Mouse (Mus musculus): ENCODE measurements around the gene Zfp78. TPM values are rescaled to one million over a fixed set of nuclear protein-coding genes. Genes with fewer than 3 reads are reported as not detected.

The Zfp78 gene
- polyA plus RNA-seq (2021; fragmentation: Nextera tagmentation) = 2.7 and 4.1 TPM in 2 replicates
- long read RNA-seq, experiment 1, transcript Zfp78-204 (5 exons, 3,883 nt) = major isoform, 15 of 30 reads
- long read RNA-seq, experiment 1, partial matches to known transcripts = 3 of 30 reads
- long read RNA-seq, experiment 1, other reads (novel, unspliced or antisense) = 11 of 30 reads
- long read RNA-seq, experiment 2, partial matches to known transcripts = 8 of 16 reads
- long read RNA-seq, experiment 2, other reads (novel, unspliced or antisense) = 2 of 16 reads

DNA sequence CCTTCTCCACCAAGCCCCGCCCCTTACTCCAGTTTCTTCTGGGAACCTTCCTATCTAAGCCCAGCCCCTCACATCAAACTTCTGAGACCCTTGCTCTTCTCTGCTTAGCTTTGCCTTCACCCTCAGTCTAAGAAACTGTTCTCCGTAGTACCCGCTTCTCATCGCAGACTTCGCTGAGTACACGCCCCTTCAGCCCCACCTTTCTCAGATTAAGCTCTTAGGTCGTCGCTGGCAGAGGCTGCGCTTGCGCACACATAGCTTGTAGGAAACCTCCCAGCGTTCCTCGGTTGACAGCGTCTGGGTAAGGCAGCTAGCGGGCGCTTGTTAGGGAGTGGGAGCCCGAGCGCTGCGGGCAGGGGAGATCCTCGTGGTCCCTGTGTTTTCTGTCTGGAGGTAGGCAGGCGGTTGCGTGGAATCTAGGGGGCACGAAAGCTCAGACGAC lies at the start of gene Zfp78:
Gene Zfp78 (plus strand): TSS at position 234 of the 442 bp plus-strand sequence.

DNA sequence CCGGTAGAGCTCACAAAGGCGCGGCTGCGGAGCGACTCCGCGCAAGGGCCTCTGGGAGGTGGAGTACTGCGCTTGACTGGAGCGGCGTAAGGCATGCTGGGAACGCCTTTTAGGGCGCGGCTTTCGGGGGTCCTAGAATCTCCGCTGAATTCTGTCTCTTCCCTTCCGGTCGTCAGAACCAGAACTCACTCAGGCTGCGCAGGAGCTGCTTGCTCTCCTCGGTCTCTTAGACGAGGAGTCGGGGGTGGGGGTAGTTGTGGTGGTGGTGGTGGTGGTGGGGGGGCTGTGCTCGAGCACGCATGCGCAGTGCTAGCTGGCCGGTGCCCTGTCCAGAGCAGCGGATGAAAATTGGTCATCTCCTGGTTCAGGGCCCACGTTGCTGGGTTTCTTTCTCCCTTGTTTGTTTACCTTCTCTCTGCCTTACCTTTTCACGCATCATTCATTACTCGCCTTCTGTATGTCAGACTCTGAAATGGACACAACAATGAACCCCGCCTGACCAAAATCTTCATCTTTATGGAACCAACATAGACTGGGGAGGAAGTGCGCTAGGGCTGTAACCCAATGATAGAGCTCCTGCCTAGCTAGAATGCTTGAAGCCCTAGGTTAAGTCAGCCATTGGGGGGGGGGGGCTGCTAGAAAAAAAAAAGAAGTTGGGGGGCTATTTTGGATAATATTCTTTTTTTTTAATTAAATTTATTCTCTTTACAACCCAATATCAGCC lies 31.7 kb upstream of the Zfp78 start, which contains the start of gene Zfp583:
Gene Zfp583 (minus strand): TSS at position 53 of the 724 bp plus-strand sequence.

DNA sequence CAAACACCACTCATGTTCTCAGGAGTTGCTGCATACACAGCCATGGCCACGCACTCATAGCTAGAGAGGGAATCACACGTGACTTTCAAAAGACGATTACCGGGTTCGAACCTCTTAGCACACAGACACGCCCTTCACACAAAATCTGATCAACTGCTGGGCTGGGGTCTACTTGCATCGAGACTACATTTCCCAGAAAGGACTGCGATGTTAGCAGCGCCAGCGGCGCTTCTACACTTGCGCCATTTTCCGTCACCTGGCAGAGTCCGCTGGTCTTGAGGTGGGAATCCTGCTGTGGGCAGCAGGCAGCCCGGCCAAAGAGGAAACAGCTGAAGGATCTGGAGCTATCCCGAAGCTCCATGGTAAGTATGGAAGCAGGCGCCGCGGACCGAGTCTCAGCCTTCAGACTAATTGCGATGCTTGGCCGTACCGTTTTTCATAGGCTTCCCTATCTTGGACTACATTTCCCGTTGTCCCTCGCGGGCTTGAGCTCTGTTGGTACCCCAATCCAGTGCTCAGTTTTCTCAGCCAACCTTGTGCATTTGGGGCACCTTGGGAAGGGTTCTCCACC lies 19.5 kb upstream of the Zfp78 start, which contains the start of gene Gm3854:
Gene Gm3854 (plus strand): TSS at position 259 of the 571 bp plus-strand sequence.

DNA sequence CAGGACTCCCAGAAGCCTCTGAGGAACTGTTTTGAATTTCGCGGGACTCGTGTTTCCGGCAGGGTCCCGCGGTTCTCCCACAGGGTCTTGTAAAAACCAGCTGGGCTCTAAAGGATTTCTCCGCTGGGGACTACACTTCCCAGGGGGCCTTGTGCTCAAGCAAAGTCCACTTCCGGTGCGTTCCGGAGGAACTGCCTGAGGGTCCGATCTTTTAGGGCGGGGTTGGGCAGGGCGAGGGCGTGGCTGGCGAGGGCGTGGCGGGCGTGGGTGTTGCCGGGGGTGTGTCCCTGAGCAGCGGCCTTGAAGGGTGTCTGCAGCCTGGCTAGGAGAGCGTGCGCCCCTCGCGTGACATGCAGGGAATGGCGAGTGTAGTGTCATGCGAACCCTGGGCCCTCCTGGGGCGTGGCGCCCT lies 20.0 kb downstream of the Zfp78 start, which contains the start of gene Zfp28:
Gene Zfp28 (plus strand): TSS at position 252 of the 412 bp plus-strand sequence.

DNA sequence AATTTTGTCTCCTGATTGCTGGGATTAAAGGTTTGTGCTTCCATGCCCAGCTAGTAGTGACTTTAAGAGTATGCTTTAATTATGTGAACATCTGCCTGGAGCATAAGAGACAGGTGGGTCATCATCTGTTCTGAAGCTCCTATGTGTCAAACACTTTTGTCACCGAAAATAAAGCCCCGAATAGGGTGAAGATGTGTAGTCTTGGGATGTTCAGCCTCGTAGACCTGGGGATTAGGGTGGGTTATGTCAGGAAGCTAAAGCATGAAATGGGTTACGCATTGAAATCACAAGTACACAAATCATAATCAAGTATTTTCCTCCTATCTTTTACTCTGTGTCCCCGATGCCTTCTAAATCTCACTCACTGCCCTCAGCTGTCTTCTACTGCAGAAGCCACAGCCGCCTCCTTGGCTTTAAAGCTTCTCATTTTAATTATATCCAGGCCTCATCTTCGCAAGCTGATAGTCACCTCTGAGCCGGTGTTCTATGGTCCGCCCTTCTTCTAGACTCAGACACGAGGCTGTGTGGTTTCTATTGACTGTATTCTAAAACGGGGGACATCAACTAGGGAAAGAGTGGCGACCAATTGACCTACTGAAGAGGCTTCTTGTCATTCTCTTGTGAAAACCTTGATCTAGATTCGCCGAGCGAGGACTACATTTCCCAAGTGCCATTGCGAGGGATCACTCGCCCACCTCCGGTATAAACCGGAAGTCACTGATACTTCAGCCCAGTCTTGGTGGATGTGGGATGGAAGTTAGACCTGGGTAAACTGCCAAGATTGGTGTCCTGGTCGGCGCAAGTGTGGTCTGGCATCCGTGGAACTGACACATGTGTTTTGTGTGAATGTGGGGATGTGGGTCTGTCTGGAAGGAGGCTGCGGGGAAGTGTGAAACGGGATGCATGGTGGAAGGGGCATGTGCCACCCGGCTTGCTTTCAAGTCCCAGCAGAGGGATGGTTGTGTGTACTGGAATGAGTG lies 35.2 kb downstream of the Zfp78 start, which contains the start of gene Smim17:
Gene Smim17 (plus strand): TSS at position 720 of the 980 bp plus-strand sequence.

DNA sequence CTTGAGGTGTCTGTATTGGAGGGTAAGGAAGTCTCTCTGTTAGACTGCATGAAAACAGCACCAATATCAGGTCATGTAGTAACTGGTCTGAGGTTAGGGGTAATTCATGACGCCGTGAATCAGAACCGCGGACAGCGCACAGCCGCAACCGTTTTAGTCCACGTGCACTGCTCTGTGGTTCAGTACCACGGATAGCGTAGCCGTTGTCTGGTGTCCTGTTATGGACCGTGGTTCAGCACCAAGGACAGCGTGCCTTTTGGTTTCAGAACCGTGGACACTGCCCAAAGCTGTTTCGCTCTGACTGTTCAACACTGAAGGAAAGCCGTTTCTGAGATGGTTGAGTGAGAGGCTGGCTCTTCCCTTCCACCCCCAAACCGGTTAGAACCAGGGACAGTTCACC lies 47.0 kb downstream of the Zfp78 start, which contains the start of gene Gm20715:
Gene Gm20715 (plus strand): TSS at position 235 of the 400 bp plus-strand sequence.

Other genes with a start within 250 kb of the Zfp78 start
- 9.8 and 15.7 TPM in 2 replicates for gene Zfp787, start 207.3 kb upstream of the Zfp78 start, polyA plus RNA-seq (2021; fragmentation: Nextera tagmentation)
- 39.0 and 51.1 TPM in 2 replicates for gene Zfp444, start 191.1 kb upstream of the Zfp78 start, polyA plus RNA-seq (2021; fragmentation: Nextera tagmentation)
- not detected in 2 replicates for gene Galp, start 166.2 kb upstream of the Zfp78 start, polyA plus RNA-seq (2021; fragmentation: Nextera tagmentation)
- gene Zscan5b, start 141.0 kb upstream of the Zfp78 start, polyA plus RNA-seq (2021; fragmentation: Nextera tagmentation) = not detected in 2 replicates
- gene Epp13, start 110.6 kb upstream of the Zfp78 start, polyA plus RNA-seq (2021; fragmentation: Nextera tagmentation) = not detected in 2 replicates
- gene Zfp667, start 76.7 kb upstream of the Zfp78 start, polyA plus RNA-seq (2021; fragmentation: Nextera tagmentation) = 7.6 and 11.4 TPM in 2 replicates
- 5.6 and 6.3 TPM in 2 replicates for gene Zfp583, start 32.0 kb upstream of the Zfp78 start, polyA plus RNA-seq (2021; fragmentation: Nextera tagmentation)
- 1.5 and 2.5 TPM in 2 replicates for gene Gm3854, start 19.5 kb upstream of the Zfp78 start, polyA plus RNA-seq (2021; fragmentation: Nextera tagmentation)
- gene Zfp28, start 20.0 kb downstream of the Zfp78 start, polyA plus RNA-seq (2021; fragmentation: Nextera tagmentation) = 3.2 and 6.0 TPM in 2 replicates
- gene Smim17, start 35.4 kb downstream of the Zfp78 start, polyA plus RNA-seq (2021; fragmentation: Nextera tagmentation) = 4.0 and 5.4 TPM in 2 replicates
- gene Gm20715, start 47.0 kb downstream of the Zfp78 start, polyA plus RNA-seq (2021; fragmentation: Nextera tagmentation) = 0.09 TPM in 1 of 2 replicates, not detected in the other
- 1.1 and 1.2 TPM in 2 replicates for gene Olfr1344, start 75.4 kb downstream of the Zfp78 start, polyA plus RNA-seq (2021; fragmentation: Nextera tagmentation)
- gene Olfr1336, start 92.9 kb downstream of the Zfp78 start, polyA plus RNA-seq (2021; fragmentation: Nextera tagmentation) = not detected in 2 replicates
- gene Olfr1346, start 103.8 kb downstream of the Zfp78 start, polyA plus RNA-seq (2021; fragmentation: Nextera tagmentation) = not detected in 2 replicates
- not detected in 2 replicates for gene Olfr5, start 123.7 kb downstream of the Zfp78 start, polyA plus RNA-seq (2021; fragmentation: Nextera tagmentation)
- not detected in 2 replicates for gene Olfr1347, start 136.5 kb downstream of the Zfp78 start, polyA plus RNA-seq (2021; fragmentation: Nextera tagmentation)
- gene Olfr1348, start 145.5 kb downstream of the Zfp78 start, polyA plus RNA-seq (2021; fragmentation: Nextera tagmentation) = not detected in 2 replicates
- gene Olfr1349, start 159.7 kb downstream of the Zfp78 start, polyA plus RNA-seq (2021; fragmentation: Nextera tagmentation) = not detected in 2 replicates
- gene Olfr1350, start 201.6 kb downstream of the Zfp78 start, polyA plus RNA-seq (2021; fragmentation: Nextera tagmentation) = not detected in 2 replicates

Data from left cerebral cortex, adult 6 months (tissue).